Mouse (Mus musculus): ENCODE results near the gene Tjap1. TPM values are rescaled to one million over a fixed set of nuclear protein-coding genes. Genes with fewer than 3 reads are reported as not detected.

The Tjap1 gene
- polyA plus RNA-seq, 1 experiment: 64.8 TPM

DNA sequence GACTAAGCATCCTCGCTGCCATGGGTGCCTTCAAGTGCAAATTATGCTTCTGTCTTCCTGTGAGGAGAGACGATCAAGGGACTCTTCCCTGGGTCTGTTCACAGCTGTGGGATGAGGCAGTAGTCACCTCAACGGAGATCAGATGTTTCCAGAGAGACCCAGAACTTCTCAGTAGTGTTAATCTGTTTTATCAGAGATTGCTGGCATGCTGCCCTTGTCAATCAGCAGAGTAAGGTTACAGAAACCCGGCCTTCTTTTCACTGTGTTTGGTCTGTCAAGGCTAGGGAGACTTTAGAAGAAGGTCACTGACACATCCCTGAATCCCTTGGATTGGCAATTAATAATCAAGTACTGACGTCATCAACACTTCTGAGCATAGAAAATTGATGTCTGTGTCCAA lies 45.3 kb downstream of the Tjap1 start:
- H3K27ac ChIP-seq (ENCODE audit: insufficient read depth, low read length): no peak overlapping the region
- no peak overlapping the region for H3K4me3 ChIP-seq (replicated peaks; ENCODE audit: insufficient read depth, low read depth, low read length)
- DNase-seq: no peak
- no peaks in the 10 kb centered on the region for H3K4me1 ChIP-seq (ENCODE audit: control insufficient read depth, insufficient read depth, low read length)
- 67% methylated on average over 5 of the region's 5 CpGs for WGBS
- H3K27me3 ChIP-seq (ENCODE audit: control insufficient read depth, insufficient read depth, low read length): no peaks in the 10 kb centered on the region
- TF ChIP-seq CTCF (IDR thresholded peaks at IDR 0.05; ENCODE audit: borderline replicate concordance, insufficient read depth, low read depth, low read length) (no peak), POLR2A (IDR thresholded peaks at IDR 0.05; ENCODE audit: borderline replicate concordance, insufficient read depth, low read length) (no peak)

DNA sequence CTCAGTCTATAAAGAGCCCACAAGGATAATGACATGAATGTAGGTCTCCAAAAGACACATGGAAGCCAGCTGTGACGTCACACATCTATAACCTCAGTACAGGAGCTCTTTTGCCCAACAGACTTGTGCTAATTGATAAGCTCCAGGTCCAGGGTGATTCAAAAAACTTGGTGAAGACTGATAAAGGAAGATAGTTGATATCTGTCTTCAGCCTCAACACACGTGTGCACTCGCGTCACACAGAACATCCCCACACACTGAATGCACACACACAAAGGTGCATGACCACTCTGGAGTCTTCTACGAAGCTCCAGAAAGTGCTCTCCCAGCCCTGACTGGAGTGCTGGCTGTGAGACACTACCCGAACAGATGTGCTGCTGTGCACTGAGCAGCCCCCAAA lies 45.7 kb downstream of the Tjap1 start:
- WGBS: 92% methylated on average over 6 of the region's 6 CpGs
- TF ChIP-seq CTCF (IDR thresholded peaks at IDR 0.05; ENCODE audit: borderline replicate concordance, insufficient read depth, low read depth, low read length): no peak
- no peak for TF ChIP-seq POLR2A (IDR thresholded peaks at IDR 0.05; ENCODE audit: borderline replicate concordance, insufficient read depth, low read length)
- DNase-seq: no peak
- Histone ChIP-seq H3K4me1 (ENCODE audit: control insufficient read depth, insufficient read depth, low read length) (no peaks in the 10 kb centered on the region), H3K4me3 (replicated peaks; ENCODE audit: insufficient read depth, low read depth, low read length) (no peak overlapping the region), H3K27ac (ENCODE audit: insufficient read depth, low read length) (no peak overlapping the region), H3K27me3 (ENCODE audit: control insufficient read depth, insufficient read depth, low read length) (no peaks in the 10 kb centered on the region)

DNA sequence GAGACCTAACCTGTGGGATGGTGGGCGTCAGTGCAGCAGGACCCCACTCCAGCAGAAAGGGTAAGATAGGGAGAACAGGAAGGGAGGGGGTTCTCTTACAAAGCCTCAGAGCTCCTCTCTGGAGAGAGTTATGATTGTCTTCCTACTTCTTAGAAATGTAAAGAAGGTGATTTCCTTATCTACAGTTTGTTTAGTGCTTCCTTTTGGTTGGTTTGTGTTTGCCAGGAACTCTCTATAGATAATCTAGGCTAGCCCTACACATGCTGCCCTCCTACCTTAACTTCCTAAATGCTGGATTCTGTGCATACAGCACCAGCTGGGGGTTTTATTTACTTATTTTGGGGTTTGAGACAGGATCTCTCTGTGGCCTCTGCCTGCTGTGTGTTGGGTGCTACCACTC lies 46.8 kb downstream of the Tjap1 start:
- no peak overlapping the region for H3K4me3 ChIP-seq (replicated peaks; ENCODE audit: insufficient read depth, low read depth, low read length)
- 97% methylated on average over 1 of the region's 1 CpGs for WGBS
- H3K4me1 ChIP-seq (ENCODE audit: control insufficient read depth, insufficient read depth, low read length): no peaks in the 10 kb centered on the region
- H3K27me3 ChIP-seq (ENCODE audit: control insufficient read depth, insufficient read depth, low read length): no peaks in the 10 kb centered on the region
- TF ChIP-seq POLR2A (IDR thresholded peaks at IDR 0.05; ENCODE audit: borderline replicate concordance, insufficient read depth, low read length) (no peak), CTCF (IDR thresholded peaks at IDR 0.05; ENCODE audit: borderline replicate concordance, insufficient read depth, low read depth, low read length) (no peak)
- no peak overlapping the region for H3K27ac ChIP-seq (ENCODE audit: insufficient read depth, low read length)
- no peak for DNase-seq

DNA sequence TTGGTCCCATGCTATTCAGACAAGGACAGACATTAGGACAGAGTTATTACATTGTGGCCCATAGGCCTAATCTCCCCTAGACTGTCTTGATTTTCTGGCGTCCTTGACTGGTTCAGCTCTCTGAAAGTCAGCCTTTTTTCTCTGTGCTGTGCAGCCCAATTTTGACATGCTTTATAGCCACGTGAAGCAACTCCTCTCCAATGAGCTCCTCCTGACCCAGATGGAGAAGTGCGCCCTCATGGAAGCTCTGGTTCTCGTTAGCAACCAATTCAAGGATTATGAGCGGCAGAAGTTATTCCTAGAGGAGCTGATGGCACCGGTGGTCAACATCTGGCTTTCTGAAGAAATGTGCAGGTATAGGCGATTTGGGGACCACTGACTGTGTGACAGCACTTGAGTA lies 55.2 kb downstream of the Tjap1 start:
- no peak for TF ChIP-seq POLR2A (IDR thresholded peaks at IDR 0.05; ENCODE audit: borderline replicate concordance, insufficient read depth, low read length)
- WGBS: 88% methylated on average over 7 of the region's 7 CpGs
- H3K27me3 ChIP-seq (ENCODE audit: control insufficient read depth, insufficient read depth, low read length): no peaks in the 10 kb centered on the region
- H3K4me3 ChIP-seq (replicated peaks; ENCODE audit: insufficient read depth, low read depth, low read length): no peak overlapping the region
- no peaks in the 10 kb centered on the region for H3K4me1 ChIP-seq (ENCODE audit: control insufficient read depth, insufficient read depth, low read length)
- H3K27ac ChIP-seq (ENCODE audit: insufficient read depth, low read length): no peak overlapping the region
- no peak for DNase-seq

DNA sequence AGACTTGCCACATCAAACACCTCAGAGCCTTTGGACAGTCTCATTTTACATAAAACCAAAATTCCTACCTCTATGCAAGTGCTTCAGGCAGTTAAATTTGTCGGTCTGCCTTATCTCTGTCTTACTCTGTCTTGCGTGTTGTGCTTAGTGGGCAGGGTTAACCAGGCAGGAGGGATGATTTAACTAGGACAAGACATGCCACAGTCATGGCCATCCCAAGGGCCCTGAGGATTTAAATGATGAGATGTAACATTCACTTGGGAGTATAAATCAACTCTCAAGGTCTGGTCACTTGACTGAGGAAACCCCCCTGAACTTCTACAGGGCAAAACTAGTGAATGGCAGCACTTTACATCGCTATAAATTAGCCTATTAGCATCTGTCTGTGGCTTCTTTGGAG lies 61.2 kb downstream of the Tjap1 start:
- TF ChIP-seq CTCF (IDR thresholded peaks at IDR 0.05; ENCODE audit: borderline replicate concordance, insufficient read depth, low read depth, low read length) (no peak), POLR2A (IDR thresholded peaks at IDR 0.05; ENCODE audit: borderline replicate concordance, insufficient read depth, low read length) (no peak)
- no peak overlapping the region for H3K27ac ChIP-seq (ENCODE audit: insufficient read depth, low read length)
- H3K27me3 ChIP-seq (ENCODE audit: control insufficient read depth, insufficient read depth, low read length): no peaks in the 10 kb centered on the region
- no peak overlapping the region for H3K4me3 ChIP-seq (replicated peaks; ENCODE audit: insufficient read depth, low read depth, low read length)
- 94% methylated on average over 3 of the region's 3 CpGs for WGBS
- H3K4me1 ChIP-seq (ENCODE audit: control insufficient read depth, insufficient read depth, low read length): no peaks in the 10 kb centered on the region
- DNase-seq: no peak

DNA sequence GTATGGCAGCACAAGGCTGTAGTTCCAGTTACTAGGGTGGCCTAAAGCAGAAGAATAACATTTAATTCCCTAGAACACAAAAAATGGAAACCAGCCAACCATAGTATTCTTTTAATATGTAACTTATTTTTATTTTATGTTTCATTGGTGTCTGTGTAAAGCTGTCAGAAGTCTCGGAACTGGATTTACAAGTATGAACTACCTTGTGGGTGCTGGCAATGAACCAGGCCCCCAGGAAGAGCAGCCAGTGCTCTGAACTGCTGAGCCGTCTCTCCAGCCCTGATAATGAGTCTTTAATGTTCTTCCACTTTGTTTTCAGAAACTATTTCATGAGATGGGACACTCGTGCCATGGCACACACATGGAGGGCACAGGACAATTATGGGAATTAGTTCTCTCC lies 72.3 kb downstream of the Tjap1 start:
- no peaks in the 10 kb centered on the region for H3K27me3 ChIP-seq (ENCODE audit: control insufficient read depth, insufficient read depth, low read length)
- WGBS: 85% methylated on average over 3 of the region's 3 CpGs
- no peak overlapping the region for H3K27ac ChIP-seq (ENCODE audit: insufficient read depth, low read length)
- TF ChIP-seq POLR2A (IDR thresholded peaks at IDR 0.05; ENCODE audit: borderline replicate concordance, insufficient read depth, low read length) (no peak), CTCF (IDR thresholded peaks at IDR 0.05; ENCODE audit: borderline replicate concordance, insufficient read depth, low read depth, low read length) (no peak)
- no peak overlapping the region for H3K4me3 ChIP-seq (replicated peaks; ENCODE audit: insufficient read depth, low read depth, low read length)
- DNase-seq: no peak
- H3K4me1 ChIP-seq (ENCODE audit: control insufficient read depth, insufficient read depth, low read length): no peaks in the 10 kb centered on the region

Other genes starting within 250 kb of the Tjap1 start
- gene Mrps18a, start 172.0 kb downstream of the Tjap1 start, polyA plus RNA-seq (2012; rRNA removed): 131 and 134 TPM in 2 replicates
- gene Rsph9, start 138.8 kb downstream of the Tjap1 start, polyA plus RNA-seq (2012; rRNA removed): 10.5 and 11.9 TPM in 2 replicates
- 17.4 TPM in 2 replicates for gene Mad2l1bp, start 129.5 kb downstream of the Tjap1 start, polyA plus RNA-seq (2012; rRNA removed)
- gene Gtpbp2, start 122.0 kb downstream of the Tjap1 start, polyA plus RNA-seq (2012; rRNA removed): 194 and 205 TPM in 2 replicates
- gene Polh, start 80.4 kb downstream of the Tjap1 start, polyA plus RNA-seq (2012; rRNA removed): 5.8 and 6.7 TPM in 2 replicates
- 39.1 and 40.7 TPM in 2 replicates for gene Xpo5, start 80.2 kb downstream of the Tjap1 start, polyA plus RNA-seq (2012; rRNA removed)
- gene Polr1c, start 35.0 kb downstream of the Tjap1 start, polyA plus RNA-seq (2012; rRNA removed): 62.5 and 65.2 TPM in 2 replicates
- 111 and 117 TPM in 2 replicates for gene Yipf3, start 34.9 kb downstream of the Tjap1 start, polyA plus RNA-seq (2012; rRNA removed)
- gene Lrrc73, start 29.5 kb downstream of the Tjap1 start, polyA plus RNA-seq (2012; rRNA removed): 26.8 and 28.1 TPM in 2 replicates
- 8.8 and 9.0 TPM in 2 replicates for gene Dlk2, start 14.4 kb upstream of the Tjap1 start, polyA plus RNA-seq (2012; rRNA removed)
- gene Abcc10, start 45.3 kb upstream of the Tjap1 start, polyA plus RNA-seq (2012; rRNA removed): 17.2 and 18.6 TPM in 2 replicates
- 27.4 and 27.8 TPM in 2 replicates for gene Zfp318, start 100.7 kb upstream of the Tjap1 start, polyA plus RNA-seq (2012; rRNA removed)
- 3.7 and 4.6 TPM in 2 replicates for gene Crip3, start 145.9 kb upstream of the Tjap1 start, polyA plus RNA-seq (2012; rRNA removed)
- 0.71 and 0.72 TPM in 2 replicates for gene Slc22a7, start 155.4 kb upstream of the Tjap1 start, polyA plus RNA-seq (2012; rRNA removed)
- 46.7 and 47.4 TPM in 2 replicates for gene Ttbk1, start 204.6 kb upstream of the Tjap1 start, polyA plus RNA-seq (2012; rRNA removed)
- gene Dnph1, start 213.7 kb upstream of the Tjap1 start, polyA plus RNA-seq (2012; rRNA removed): 5.3 and 5.6 TPM in 2 replicates

Data from cerebellum, adult 2 months (tissue).